Mouse (Mus musculus): ENCODE measurements at regions not wholly inside any gene's neighbourhood (a gene's known extent, or its start where the extent isn't known, plus 50 kb on each side); places are given as distances from the start of the nearest gene placed in this dataset.

GRCm38 (mm10) chr9:78917336-78917735 lies 302.0 kb downstream of the Cd109 start:
- H3K9ac ChIP-seq: no peak overlapping the region
- H3K4me3 ChIP-seq: no peak overlapping the region
- no peak overlapping the region for H3K4me2 ChIP-seq
- no peak for ATAC-seq (ENCODE audit: insufficient number of reproducible peaks, insufficient read depth, low FRiP score, low TSS enrichment, low read depth)
- H3K27ac ChIP-seq: no peak overlapping the region
- no peaks in the 10 kb centered on the region for H3K27me3 ChIP-seq
- 92% methylated on average over 1 of the region's 1 CpGs for WGBS
- H3K9me3 ChIP-seq: no peaks in the 10 kb centered on the region
- H3K36me3 ChIP-seq: no peaks in the 10 kb centered on the region
- H3K4me1 ChIP-seq: no peaks in the 10 kb centered on the region

GRCm38 (mm10) chr9:78925977-78926593 lies 310.7 kb downstream of the Cd109 start:
- Histone ChIP-seq H3K4me1 (peaks cover 8% of the 10 kb centered on the region; the same call in 1 of the 2 replicates), H3K9me3 (no peaks in the 10 kb centered on the region), H3K9ac (no peak overlapping the region), H3K27me3 (no peaks in the 10 kb centered on the region), H3K4me2 (no peak overlapping the region), H3K36me3 (no peaks in the 10 kb centered on the region), H3K4me3 (no peak overlapping the region), H3K27ac (no peak overlapping the region)
- ATAC-seq (ENCODE audit: insufficient number of reproducible peaks, insufficient read depth, low FRiP score, low TSS enrichment, low read depth): no peak
- WGBS: 77% methylated on average over 7 of the region's 7 CpGs

- H3K9ac ChIP-seq: no peak overlapping the region
- no peaks in the 10 kb centered on the region for H3K27me3 ChIP-seq
- no peak overlapping the region for H3K4me3 ChIP-seq
- H3K9me3 ChIP-seq: no peaks in the 10 kb centered on the region
- ATAC-seq (ENCODE audit: insufficient number of reproducible peaks, insufficient read depth, low FRiP score, low TSS enrichment, low read depth): no peak
- H3K4me2 ChIP-seq: no peak overlapping the region
- H3K4me1 ChIP-seq: no peaks in the 10 kb centered on the region
- H3K36me3 ChIP-seq: no peaks in the 10 kb centered on the region
- H3K27ac ChIP-seq: no peak overlapping the region
These were observed 326.3 kb downstream of the Cd109 start for GRCm38 (mm10) chr9:78941648-78942047.

GRCm38 (mm10) chr9:78964813-78965212 lies 349.5 kb downstream of the Cd109 start:
- Histone ChIP-seq H3K9ac (no peak overlapping the region), H3K27ac (peak overlapping the region; percentile 60; the same call in 1 of the 2 replicates), H3K36me3 (no peaks in the 10 kb centered on the region), H3K4me2 (0 out of 2 replicates have a peak overlapping the region, but pooled peaks have one; percentile 20), H3K4me3 (no peak overlapping the region), H3K9me3 (no peaks in the 10 kb centered on the region), H3K27me3 (no peaks in the 10 kb centered on the region), H3K4me1 (peaks cover 8% of the 10 kb centered on the region; the same call in 1 of the 2 replicates)
- ATAC-seq (ENCODE audit: insufficient number of reproducible peaks, insufficient read depth, low FRiP score, low TSS enrichment, low read depth): no peak
- 21% methylated on average over 1 of the region's 1 CpGs for WGBS

- no peak overlapping the region for H3K9ac ChIP-seq
- no peak for ATAC-seq (ENCODE audit: insufficient number of reproducible peaks, insufficient read depth, low FRiP score, low TSS enrichment, low read depth)
- 0 out of 2 replicates have a peak overlapping the region, but pooled peaks have one; percentile 20 for H3K4me2 ChIP-seq
- 50% methylated on average over 14 of the region's 14 CpGs for WGBS
- no peaks in the 10 kb centered on the region for H3K36me3 ChIP-seq
- peak overlapping the region; percentile 60; the same call in 1 of the 2 replicates for H3K27ac ChIP-seq
- no peak overlapping the region for H3K4me3 ChIP-seq
- H3K9me3 ChIP-seq: no peaks in the 10 kb centered on the region
- peaks cover 8% of the 10 kb centered on the region; the same call in 1 of the 2 replicates for H3K4me1 ChIP-seq
- no peaks in the 10 kb centered on the region for H3K27me3 ChIP-seq
These were observed 350.0 kb downstream of the Cd109 start for GRCm38 (mm10) chr9:78965226-78965950.

- no peak for ATAC-seq (ENCODE audit: insufficient number of reproducible peaks, insufficient read depth, low FRiP score, low TSS enrichment, low read depth)
- H3K4me3 ChIP-seq: no peak overlapping the region
- H3K4me1 ChIP-seq: no peaks in the 10 kb centered on the region
- no peak overlapping the region for H3K4me2 ChIP-seq
- no peak overlapping the region for H3K27ac ChIP-seq
- no peak overlapping the region for H3K9ac ChIP-seq
- no peaks in the 10 kb centered on the region for H3K9me3 ChIP-seq
- H3K27me3 ChIP-seq: no peaks in the 10 kb centered on the region
- H3K36me3 ChIP-seq: no peaks in the 10 kb centered on the region
- 78% methylated on average over 3 of the region's 3 CpGs for WGBS
These were observed 356.4 kb downstream of the Cd109 start for GRCm38 (mm10) chr9:78971731-78972130.

GRCm38 (mm10) chr9:78983734-78984133 lies 368.4 kb downstream of the Cd109 start:
- no peak for ATAC-seq (ENCODE audit: insufficient number of reproducible peaks, insufficient read depth, low FRiP score, low TSS enrichment, low read depth)
- WGBS: 72% methylated on average over 2 of the region's 2 CpGs
- Histone ChIP-seq H3K4me2 (no peak overlapping the region), H3K27ac (no peak overlapping the region), H3K9me3 (no peaks in the 10 kb centered on the region), H3K4me1 (no peaks in the 10 kb centered on the region), H3K27me3 (no peaks in the 10 kb centered on the region), H3K9ac (no peak overlapping the region), H3K4me3 (no peak overlapping the region), H3K36me3 (no peaks in the 10 kb centered on the region)

- WGBS: 84% methylated on average over 5 of the region's 5 CpGs
- ATAC-seq (ENCODE audit: insufficient number of reproducible peaks, insufficient read depth, low FRiP score, low TSS enrichment, low read depth): no peak
These were observed 370.0 kb downstream of the Cd109 start for GRCm38 (mm10) chr9:78985184-78985864.

GRCm38 (mm10) chr9:78991310-78991709 lies 376.0 kb downstream of the Cd109 start:
- Histone ChIP-seq H3K4me3 (no peak overlapping the region), H3K27me3 (no peaks in the 10 kb centered on the region), H3K9me3 (no peaks in the 10 kb centered on the region), H3K9ac (no peak overlapping the region), H3K27ac (no peak overlapping the region), H3K4me2 (no peak overlapping the region), H3K36me3 (no peaks in the 10 kb centered on the region), H3K4me1 (peaks cover 6% of the 10 kb centered on the region; the same call in 1 of the 2 replicates)
- no peak for ATAC-seq (ENCODE audit: insufficient number of reproducible peaks, insufficient read depth, low FRiP score, low TSS enrichment, low read depth)
- 48% methylated on average over 4 of the region's 4 CpGs for WGBS

More at GRCm38 (mm10) chr9:78985184-78985864, 370.0 kb downstream of the Cd109 start:
- no peaks in the 10 kb centered on the region for H3K36me3 ChIP-seq
- H3K9me3 ChIP-seq: no peaks in the 10 kb centered on the region
- no peak overlapping the region for H3K9ac ChIP-seq
- H3K4me1 ChIP-seq: no peaks in the 10 kb centered on the region
- H3K4me2 ChIP-seq: no peak overlapping the region
- H3K4me3 ChIP-seq: no peak overlapping the region
- H3K27ac ChIP-seq: no peak overlapping the region
- H3K27me3 ChIP-seq: no peaks in the 10 kb centered on the region

GRCm38 (mm10) chr9:79001081-79001480 lies 385.7 kb downstream of the Cd109 start:
- Histone ChIP-seq H3K27ac (no peak overlapping the region), H3K9ac (no peak overlapping the region)
- ATAC-seq (ENCODE audit: insufficient number of reproducible peaks, insufficient read depth, low FRiP score, low TSS enrichment, low read depth): no peak

GRCm38 (mm10) chr9:79001930-79002329 lies 386.6 kb downstream of the Cd109 start:
- no peak for ATAC-seq (ENCODE audit: insufficient number of reproducible peaks, insufficient read depth, low FRiP score, low TSS enrichment, low read depth)
- Histone ChIP-seq H3K27ac (no peak overlapping the region), H3K4me1 (no peaks in the 10 kb centered on the region), H3K4me3 (no peak overlapping the region), H3K4me2 (no peak overlapping the region), H3K9me3 (no peaks in the 10 kb centered on the region), H3K27me3 (no peaks in the 10 kb centered on the region), H3K9ac (no peak overlapping the region), H3K36me3 (no peaks in the 10 kb centered on the region)
- WGBS: 69% methylated on average over 1 of the region's 1 CpGs

More at GRCm38 (mm10) chr9:79001081-79001480, 385.7 kb downstream of the Cd109 start:
- no peak overlapping the region for H3K4me3 ChIP-seq
- no peaks in the 10 kb centered on the region for H3K4me1 ChIP-seq
- no peaks in the 10 kb centered on the region for H3K36me3 ChIP-seq
- H3K4me2 ChIP-seq: no peak overlapping the region
- H3K27me3 ChIP-seq: no peaks in the 10 kb centered on the region
- H3K9me3 ChIP-seq: no peaks in the 10 kb centered on the region

All from embryonic facial prominence, embryonic 13.5 days (tissue).